Mouse (Mus musculus) lung, postnatal 0 days (tissue): ENCODE data around the gene Tmem136. TPM values are rescaled to one million over a fixed set of nuclear protein-coding genes. Genes with fewer than 3 reads are reported as not detected.
"Not testable (repeated sequence)": the region's sequence is repeated elsewhere in the genome, so short reads cannot be mapped to it uniquely, and the experiment has no call there.

Source experiments
- ATAC-seq: fragments of 200-750 bp; cut with Nextera tagmentation; 2 replicates; pipeline ENCODE4 v1.8.0; 2017; ENCODE audit warnings: moderate library complexity
- DNase-seq: peaks from one replicate; pipeline ENCODE4 v3.0.0-alpha.2; 2016; ENCODE audit warnings: low spot score
- H3K27ac ChIP-seq: fragments of 300-500 bp; sonication (generic); 2 replicates; pipeline ENCODE4 v1.5.1; 2014; ENCODE audit warnings: antibody characterized with exemption, mild to moderate bottlenecking, low read length, mixed read lengths
- H3K27me3 ChIP-seq: fragments of 300-500 bp; sonication (generic); replicated peaks from 2 replicates; pipeline ENCODE4 v1.6.1; 2014; ENCODE audit warnings: low read length, mixed read lengths; ENCODE audit not compliant: insufficient read depth
- H3K36me3 ChIP-seq: fragments of 300-500 bp; sonication (generic); 2 replicates; pipeline ENCODE4 v1.6.1; 2014; ENCODE audit warnings: low read length, mixed read lengths; ENCODE audit not compliant: insufficient read depth
- H3K4me1 ChIP-seq: fragments of 300-500 bp; sonication (generic); 2 replicates; pipeline ENCODE4 v1.6.1; 2014; ENCODE audit warnings: antibody characterized with exemption, low read depth, low read length, mixed read lengths; ENCODE audit not compliant: insufficient read depth
- H3K4me2 ChIP-seq: fragments of 300-500 bp; sonication (generic); replicated peaks from 2 replicates; pipeline ENCODE4 v1.6.1; 2014; ENCODE audit warnings: low read depth, mild to moderate bottlenecking, low read length, moderate library complexity, mixed read lengths
- H3K4me3 ChIP-seq: fragments of 300-500 bp; sonication (generic); 2 replicates; pipeline ENCODE4 v1.5.1; 2014; ENCODE audit warnings: low read depth, low read length
- H3K9ac ChIP-seq: fragments of 300-500 bp; sonication (generic); replicated peaks from 2 replicates; pipeline ENCODE4 v1.6.1; 2014; ENCODE audit warnings: low read depth, mild to moderate bottlenecking
- H3K9me3 ChIP-seq: fragments of 300-500 bp; sonication (generic); 2 replicates; pipeline ENCODE4 v1.6.1; 2016; ENCODE audit warnings: low read length, mixed read lengths
- CTCF ChIP-seq: IDR thresholded peaks from 2 replicates; pipeline ENCODE4 v1.5.1; 2016; ENCODE audit warnings: antibody characterized with exemption, mild to moderate bottlenecking
- EP300 ChIP-seq: IDR thresholded peaks from 2 replicates; pipeline ENCODE4 v1.6.1; 2016; ENCODE audit warnings: antibody characterized with exemption, mild to moderate bottlenecking, control low read depth
- WGBS: fragments of 180-500 bp; shearing (Covaris S2); extraction: QIAGEN DNeasy Blood & Tissue Kit; methylation state at CpG from one replicate; pipeline ENCODE4 v1.1.7; 2014; 5-methylcytosine and 5-hydroxymethylcytosine counted together
- polyA plus RNA-seq: library from polyadenylated mRNA; unstranded; fragments of >200 nt; fragmentation: Nextera tagmentation; extraction: Ambion mirVana; gene quantifications from 2 replicates; pipeline ENCODE4 v1.2.1, GENCODE M21; 2015

Gene Tmem136
- polyA plus RNA-seq, 1 experiment from 2014 or later: 2.8 TPM

GRCm38 (mm10) chr9:43127101-43127787, 10.9 kb upstream of the Tmem136 start:
- Histone ChIP-seq H3K36me3 (no peaks in the 10 kb centered on the region), H3K9ac (no peak overlapping the region), H3K9me3 (no peaks in the 10 kb centered on the region), H3K27me3 (no peaks in the 10 kb centered on the region), H3K4me3 (no peak overlapping the region), H3K27ac (no peak overlapping the region), H3K4me1 (no peaks in the 10 kb centered on the region), H3K4me2 (no peak overlapping the region)
- 59% methylated on average over 10 of the region's 10 CpGs for WGBS
- DNase-seq: no peak
- no peak for ATAC-seq
- TF ChIP-seq CTCF (no peak), EP300 (no peak)

- Histone ChIP-seq H3K4me1 (no peaks in the 10 kb centered on the region), H3K4me3 (no peak overlapping the region), H3K36me3 (no peaks in the 10 kb centered on the region), H3K9ac (no peak overlapping the region), H3K27me3 (no peaks in the 10 kb centered on the region), H3K9me3 (no peaks in the 10 kb centered on the region), H3K27ac (no peak overlapping the region), H3K4me2 (no peak overlapping the region)
- WGBS: 38% methylated on average over 1 of the region's 1 CpGs
- DNase-seq (peak; percentile 35), ATAC-seq (peak; percentile 32; the same call in 1 of the 2 replicates)
- no peak for TF ChIP-seq EP300
- TF ChIP-seq CTCF: peak; percentile 64
Observed at GRCm38 (mm10) chr9:43122379-43122778, 6.0 kb upstream of the Tmem136 start.

- H3K9me3 ChIP-seq, H3K4me2 ChIP-seq, H3K27ac ChIP-seq, DNase-seq, H3K27me3 ChIP-seq, H3K4me3 ChIP-seq, H3K36me3 ChIP-seq, ATAC-seq, H3K9ac ChIP-seq, H3K4me1 ChIP-seq: not testable (repeated sequence)
- 92% methylated on average over 2 of the region's 2 CpGs for WGBS
Observed at GRCm38 (mm10) chr9:43121948-43122347, 5.6 kb upstream of the Tmem136 start.

GRCm38 (mm10) chr9:43116997-43117336, 597 bp upstream of the Tmem136 start:
- ATAC-seq: no peak
- no peak overlapping the region for H3K27ac ChIP-seq
- no peaks in the 10 kb centered on the region for H3K9me3 ChIP-seq
- H3K4me3 ChIP-seq: no peak overlapping the region
- WGBS: 68% methylated on average over 6 of the region's 6 CpGs
- H3K4me1 ChIP-seq: peaks cover 6% of the 10 kb centered on the region; the same call in 1 of the 2 replicates
- no peaks in the 10 kb centered on the region for H3K36me3 ChIP-seq
- no peak overlapping the region for H3K4me2 ChIP-seq
- no peak for TF ChIP-seq EP300
- no peak overlapping the region for H3K9ac ChIP-seq
- H3K27me3 ChIP-seq: no peaks in the 10 kb centered on the region
- DNase-seq: no peak

GRCm38 (mm10) chr9:43115431-43116133, 788 bp downstream of the Tmem136 start:
- 0 out of 2 replicates have a peak overlapping the region, but pooled peaks have one; percentile 20 for H3K27ac ChIP-seq
- H3K4me2 ChIP-seq: peak overlapping the region; percentile 83
- H3K4me3 ChIP-seq: peak overlapping the region; percentile 51
- no peaks in the 10 kb centered on the region for H3K36me3 ChIP-seq
- H3K9ac ChIP-seq: peak overlapping the region; percentile 43
- H3K9me3 ChIP-seq: no peaks in the 10 kb centered on the region
- peaks cover 6% of the 10 kb centered on the region; the same call in 1 of the 2 replicates for H3K4me1 ChIP-seq
- ATAC-seq (no peak), DNase-seq (no peak)
- TF ChIP-seq CTCF (no peak), EP300 (no peak)
- H3K27me3 ChIP-seq: no peaks in the 10 kb centered on the region
- WGBS: 31% methylated on average over 12 of the region's 12 CpGs

- 57% methylated on average over 4 of the region's 4 CpGs for WGBS
- Histone ChIP-seq H3K4me2 (no peak overlapping the region; the same call in 1 of the 2 replicates), H3K9ac (no peak overlapping the region), H3K9me3 (no peaks in the 10 kb centered on the region), H3K27me3 (no peaks in the 10 kb centered on the region), H3K4me3 (no peak overlapping the region), H3K4me1 (peaks cover 6% of the 10 kb centered on the region; the same call in 1 of the 2 replicates), H3K36me3 (no peaks in the 10 kb centered on the region), H3K27ac (no peak overlapping the region)
- DNase-seq (peak; percentile 40), ATAC-seq (no peak)
- TF ChIP-seq CTCF: no peak
- TF ChIP-seq EP300: peak; percentile 77
Observed at GRCm38 (mm10) chr9:43114833-43115232, 1.5 kb downstream of the Tmem136 start.
